Mouse (Mus musculus) E14TG2a.4 (cell line): Measurements from ENCODE around the gene Tceanc2.

ENCODE experiments used
- H3K27me3 ChIP-seq: 2 replicates; pipeline ENCODE4 v1.6.1; 2014; ENCODE audit warnings: low read length, control low read depth; ENCODE audit not compliant: insufficient read depth
- H3K36me3 ChIP-seq: 2 replicates; pipeline ENCODE4 v1.6.1; 2014; ENCODE audit warnings: low read length, control low read depth; ENCODE audit not compliant: insufficient read depth
- H3K4me1 ChIP-seq: replicated peaks from 2 replicates; pipeline ENCODE4 v1.6.1; 2014; ENCODE audit warnings: low read depth, low read length, control low read depth
- H3K4me3 ChIP-seq: replicated peaks from 2 replicates; pipeline ENCODE4 v1.5.1; 2014; ENCODE audit warnings: mild to moderate bottlenecking, low read length
- H3K9me3 ChIP-seq: 2 replicates; pipeline ENCODE4 v1.6.1; 2014; ENCODE audit warnings: low read length, control low read depth
- CTCF ChIP-seq: conservative IDR thresholded peaks from 2 replicates; pipeline ENCODE4 v1.5.1; 2014; ENCODE audit warnings: low read length
- NANOG ChIP-seq: IDR thresholded peaks from 2 replicates; pipeline ENCODE4 v1.6.1; 2014; ENCODE audit warnings: borderline replicate concordance, low read length, mixed read lengths
- POU5F1 ChIP-seq: IDR thresholded peaks from 2 replicates; pipeline ENCODE4 v1.6.1; 2014; ENCODE audit warnings: low read length, borderline replicate concordance

Tceanc2 gene

GRCm38 (mm10) chr4:107163341-107163740 is 15.6 kb downstream of the Tceanc2 start:
- H3K27me3 ChIP-seq: no peaks in the 10 kb centered on the region
- TF ChIP-seq POU5F1: no peak
- TF ChIP-seq NANOG: no peak
- no peak for TF ChIP-seq CTCF

GRCm38 (mm10) chr4:107160181-107160580 is 18.7 kb downstream of the Tceanc2 start:
- no peaks in the 10 kb centered on the region for H3K27me3 ChIP-seq
- no peaks in the 10 kb centered on the region for H3K9me3 ChIP-seq
- H3K36me3 ChIP-seq: peaks cover 6% of the 10 kb centered on the region
- peaks cover 28% of the 10 kb centered on the region for H3K4me1 ChIP-seq
- no peak overlapping the region for H3K4me3 ChIP-seq
- TF ChIP-seq POU5F1: no peak
- no peak for TF ChIP-seq NANOG
- TF ChIP-seq CTCF: no peak

More at GRCm38 (mm10) chr4:107163341-107163740, 15.6 kb downstream of the Tceanc2 start:
- H3K36me3 ChIP-seq: peaks cover 12% of the 10 kb centered on the region
- no peaks in the 10 kb centered on the region for H3K9me3 ChIP-seq
- no peak overlapping the region for H3K4me3 ChIP-seq
- peaks cover 14% of the 10 kb centered on the region for H3K4me1 ChIP-seq

- TF ChIP-seq CTCF (no peak), POU5F1 (no peak), NANOG (no peak)
- Histone ChIP-seq H3K4me1 (peaks cover 26% of the 10 kb centered on the region), H3K4me3 (no peak overlapping the region), H3K36me3 (no peaks in the 10 kb centered on the region), H3K9me3 (no peaks in the 10 kb centered on the region), H3K27me3 (no peaks in the 10 kb centered on the region)
Observed at GRCm38 (mm10) chr4:107159166-107159773, 19.6 kb downstream of the Tceanc2 start.

- H3K27me3 ChIP-seq: no peaks in the 10 kb centered on the region
- H3K4me3 ChIP-seq: no peak overlapping the region; the same call in 1 of the 2 replicates
- H3K4me1 ChIP-seq: peaks cover 25% of the 10 kb centered on the region
- no peaks in the 10 kb centered on the region for H3K36me3 ChIP-seq
- no peaks in the 10 kb centered on the region for H3K9me3 ChIP-seq
- TF ChIP-seq NANOG: no peak
- no peak for TF ChIP-seq CTCF
- TF ChIP-seq POU5F1: no peak
Observed at GRCm38 (mm10) chr4:107156983-107157401, 21.9 kb downstream of the Tceanc2 start.

GRCm38 (mm10) chr4:107152571-107152970 is 26.3 kb downstream of the Tceanc2 start:
- Histone ChIP-seq H3K4me3 (no peak overlapping the region), H3K36me3 (no peaks in the 10 kb centered on the region)
- TF ChIP-seq POU5F1 (no peak), CTCF (no peak), NANOG (no peak)

GRCm38 (mm10) chr4:107150991-107151390 is 27.9 kb downstream of the Tceanc2 start:
- Histone ChIP-seq H3K4me3 (no peak overlapping the region), H3K36me3 (no peaks in the 10 kb centered on the region), H3K4me1 (0 out of 2 replicates have a peak, but pooled peaks cover 3% of the 10 kb centered on the region), H3K9me3 (no peaks in the 10 kb centered on the region), H3K27me3 (no peaks in the 10 kb centered on the region)
- no peak for TF ChIP-seq NANOG
- TF ChIP-seq CTCF: no peak
- TF ChIP-seq POU5F1: no peak

More at GRCm38 (mm10) chr4:107152571-107152970, 26.3 kb downstream of the Tceanc2 start:
- Histone ChIP-seq H3K4me1 (peaks cover 13% of the 10 kb centered on the region), H3K9me3 (no peaks in the 10 kb centered on the region), H3K27me3 (no peaks in the 10 kb centered on the region)

- no peak for TF ChIP-seq NANOG
- no peak for TF ChIP-seq CTCF
- TF ChIP-seq POU5F1: no peak
- H3K4me3 ChIP-seq: no peak overlapping the region
- peaks cover 19% of the 10 kb centered on the region for H3K27me3 ChIP-seq
- H3K36me3 ChIP-seq: no peaks in the 10 kb centered on the region
- no peaks in the 10 kb centered on the region for H3K9me3 ChIP-seq
- H3K4me1 ChIP-seq: peaks cover 18% of the 10 kb centered on the region
Observed at GRCm38 (mm10) chr4:107143511-107143910, 35.4 kb downstream of the Tceanc2 start.

- TF ChIP-seq NANOG: no peak
- TF ChIP-seq POU5F1: no peak
- TF ChIP-seq CTCF: no peak
- no peaks in the 10 kb centered on the region for H3K36me3 ChIP-seq
Observed at GRCm38 (mm10) chr4:107139836-107140631, 38.9 kb downstream of the Tceanc2 start.

More at GRCm38 (mm10) chr4:107139836-107140631, 38.9 kb downstream of the Tceanc2 start:
- peaks cover 18% of the 10 kb centered on the region for H3K4me1 ChIP-seq
- H3K4me3 ChIP-seq: no peak overlapping the region
- peaks cover 25% of the 10 kb centered on the region for H3K27me3 ChIP-seq
- H3K9me3 ChIP-seq: no peaks in the 10 kb centered on the region
